In genomic region chr14:37127652-37128051, GRCm38 (mm10) we compare ENCODE assay signal across 8 mouse cellular contexts. TPM values are rescaled to one million over a fixed set of nuclear protein-coding genes. Genes with fewer than 3 reads are reported as not detected.
A peak's percentile ranks its signal among the peaks of the same experiment; 100 is the strongest.
DNase-seq lines count a peak whose midpoint lies in the region; ATAC-seq and TF ChIP-seq lines count a peak whose summit lies in the region.
"Had no signal": no experiment of that assay in that cellular context is flagged by ENCODE, and none has a peak within 500 bp of the region (broad histone marks: within the 10 kb centered on the region; RNA-seq: fewer than 3 reads in every experiment).

No protein-coding gene starts in this region.

- no peak overlapping the region for H3K27ac ChIP-seq in limb, embryonic 14.5 days (replicated peaks; ENCODE audit: low read depth, low read length)
- H3K27ac ChIP-seq: stomach, embryonic 15.5 days had no signal

- peaks cover 76% of the 10 kb centered on the region for H3K36me3 ChIP-seq in limb, embryonic 14.5 days (ENCODE audit: control insufficient read depth, insufficient read depth, low read length)

- H3K9me3 ChIP-seq in limb, embryonic 14.5 days (ENCODE audit: control insufficient read depth, low read length) = no peaks in the 10 kb centered on the region
- H3K9me3 ChIP-seq: stomach, embryonic 15.5 days had no signal

- peak; percentile 52 for DNase-seq in layer of hippocampus, adult 11-12 months (ENCODE audit: low spot score)
- DNase-seq in layer of hippocampus, adult 9-10 months (ENCODE audit: low spot score) = no peak
- peak; percentile 28 for DNase-seq in MEL-GATA-1-ER (ENCODE audit: extremely low read depth, low read depth)
- peak; percentile 70 for DNase-seq in embryo, embryonic 10 days (ENCODE audit: low spot score)
- peak; percentile 45 for DNase-seq in limb, embryonic 14.5 days (ENCODE audit: low spot score)
- DNase-seq in thymus, postnatal 25 days = peak; percentile 19

- H3K9ac ChIP-seq in limb, embryonic 14.5 days (ENCODE audit: low read depth, low read length, severe bottlenecking) = no peak overlapping the region
- H3K9ac ChIP-seq: stomach, embryonic 15.5 days had no signal

- ATAC-seq in CD4-positive, CD25-positive, alpha-beta regulatory T cell, adult 4 months = peak; percentile 78
- ATAC-seq in limb, embryonic 14.5 days (ENCODE audit: low FRiP score, low read depth) = no peak

- TF ChIP-seq POLR2A in limb, embryonic 14.5 days (IDR thresholded peaks at IDR 0.05; ENCODE audit: borderline replicate concordance, extremely low read depth, insufficient read depth, insufficient read length) = no peak

- 43% methylated on average over 4 of the region's 4 CpGs for WGBS in limb, embryonic 14.5 days

- H3K27me3 ChIP-seq in limb, embryonic 14.5 days (ENCODE audit: control insufficient read depth, insufficient read depth, low read length) = no peaks in the 10 kb centered on the region
- H3K27me3 ChIP-seq: stomach, embryonic 15.5 days had no signal

- H3K4me1 ChIP-seq in limb, embryonic 14.5 days (ENCODE audit: control insufficient read depth, insufficient read depth, low read length) = no peaks in the 10 kb centered on the region
- H3K4me1 ChIP-seq: stomach, embryonic 15.5 days had no signal

- no peak overlapping the region for H3K4me3 ChIP-seq in limb, embryonic 14.5 days (replicated peaks; ENCODE audit: low read length)
- H3K4me3 ChIP-seq: stomach, embryonic 15.5 days had no signal

- H3K4me2 ChIP-seq in limb, embryonic 14.5 days (replicated peaks; ENCODE audit: low read depth, low read length, severe bottlenecking) = no peak overlapping the region
- H3K4me2 ChIP-seq: stomach, embryonic 15.5 days had no signal

RNA-seq across cellular contexts. Expression of gene Ghitm, which starts 7.4 kb away (rescaled TPM):
- polyA plus RNA-seq in CD4-positive, CD25-positive, alpha-beta regulatory T cell, adult 4 months (2017; shearing (Covaris generic)) = 100 to 1,000 TPM; 343 to 376 TPM
- 79.7 and 84.9 TPM in 2 replicates for polyA plus RNA-seq in limb, embryonic 14.5 days (2012; rRNA removed)
- 169 and 170 TPM in 2 replicates for polyA plus RNA-seq in limb, embryonic 14.5 days (2014; fragmentation: Nextera tagmentation; extraction: Ambion mirVana)

RNA-seq across cellular contexts. Expression of gene 2610528A11Rik, which starts 13.8 kb away (rescaled TPM):
- polyA plus RNA-seq in CD4-positive, CD25-positive, alpha-beta regulatory T cell, adult 4 months (2017; shearing (Covaris generic)) = 1 to 10 TPM in 1 of 2 experiments, not detected in 1; 1.1 TPM
- 3.8 and 5.5 TPM in 2 replicates for polyA plus RNA-seq in limb, embryonic 14.5 days (2012; rRNA removed)
- 4.5 and 7.6 TPM in 2 replicates for polyA plus RNA-seq in limb, embryonic 14.5 days (2014; fragmentation: Nextera tagmentation; extraction: Ambion mirVana)

RNA-seq across cellular contexts. Expression of gene Cdhr1, which starts 29.5 kb away (rescaled TPM):
- not detected for polyA plus RNA-seq in CD4-positive, CD25-positive, alpha-beta regulatory T cell, adult 4 months (2017; shearing (Covaris generic))
- polyA plus RNA-seq in limb, embryonic 14.5 days (2012; rRNA removed) = 0.42 and 0.45 TPM in 2 replicates
- 0.47 and 0.48 TPM in 2 replicates for polyA plus RNA-seq in limb, embryonic 14.5 days (2014; fragmentation: Nextera tagmentation; extraction: Ambion mirVana)

RNA-seq across cellular contexts. Expression of gene Lrit2, which starts 59.9 kb away (rescaled TPM):
- not detected for polyA plus RNA-seq in CD4-positive, CD25-positive, alpha-beta regulatory T cell, adult 4 months (2017; shearing (Covaris generic))
- not detected in 2 replicates for polyA plus RNA-seq in limb, embryonic 14.5 days (2012; rRNA removed)
- polyA plus RNA-seq in limb, embryonic 14.5 days (2014; fragmentation: Nextera tagmentation; extraction: Ambion mirVana) = not detected in 2 replicates
- polyA plus RNA-seq: stomach, embryonic 15.5 days had no signal
